Mouse (Mus musculus) embryonic facial prominence, embryonic 14.5 days (tissue): ENCODE measurements around the gene Ppm1m. TPM values are rescaled to one million over a fixed set of nuclear protein-coding genes. Genes with fewer than 3 reads are reported as not detected.
A peak's percentile ranks its signal among the peaks of the same experiment; 100 is the strongest.

Source experiments
- ATAC-seq: fragments of 200-750 bp; cut with Nextera tagmentation; 2 replicates; pipeline ENCODE4 v1.8.0; 2017; ENCODE audit warnings: low read depth, moderate number of reproducible peaks, moderate TSS enrichment
- DNase-seq: peaks from one replicate; pipeline ENCODE4 v3.0.0-alpha.2; 2015; ENCODE audit warnings: low spot score
- H3K27ac ChIP-seq: fragments of 300-500 bp; sonication (generic); replicated peaks from 2 replicates; pipeline ENCODE4 v1.5.1; 2014; ENCODE audit warnings: low read depth, mild to moderate bottlenecking, low read length, moderate library complexity
- H3K27me3 ChIP-seq: fragments of 300-500 bp; sonication (generic); replicated peaks from 2 replicates; pipeline ENCODE4 v1.6.1; 2014; ENCODE audit warnings: low read length; ENCODE audit not compliant: control insufficient read depth, insufficient read depth
- H3K36me3 ChIP-seq: fragments of 300-500 bp; sonication (generic); 2 replicates; pipeline ENCODE4 v1.6.1; 2014; ENCODE audit warnings: low read length, mixed read lengths; ENCODE audit not compliant: control insufficient read depth, insufficient read depth
- H3K4me1 ChIP-seq: fragments of 300-500 bp; sonication (generic); 2 replicates; pipeline ENCODE4 v1.6.1; 2014; ENCODE audit warnings: antibody characterized with exemption, low read length; ENCODE audit not compliant: control insufficient read depth, insufficient read depth
- H3K4me2 ChIP-seq: fragments of 300-500 bp; sonication (generic); 2 replicates; pipeline ENCODE4 v1.6.1; 2014; ENCODE audit warnings: low read depth, mild to moderate bottlenecking, low read length, moderate library complexity, mixed read lengths
- H3K4me3 ChIP-seq: fragments of 300-500 bp; sonication (generic); 2 replicates; pipeline ENCODE4 v1.5.1; 2014; ENCODE audit warnings: low read depth, mild to moderate bottlenecking, low read length
- H3K9ac ChIP-seq: fragments of 300-500 bp; sonication (generic); 2 replicates; pipeline ENCODE4 v1.6.1; 2014; ENCODE audit warnings: low read depth, mild to moderate bottlenecking, low read length, moderate library complexity, mixed read lengths
- H3K9me3 ChIP-seq: fragments of 300-500 bp; sonication (generic); 2 replicates; pipeline ENCODE4 v1.6.1; 2016; ENCODE audit warnings: low read length; ENCODE audit not compliant: control insufficient read depth
- WGBS: fragments of 180-500 bp; shearing (Covaris S2); extraction: QIAGEN DNeasy Blood & Tissue Kit; methylation state at CpG from one replicate; pipeline ENCODE4 v1.1.7; 2014; 5-methylcytosine and 5-hydroxymethylcytosine counted together
- polyA plus RNA-seq: library from polyadenylated mRNA; unstranded; fragments of >200 nt; fragmentation: Nextera tagmentation; extraction: Ambion mirVana; gene quantifications from 2 replicates; pipeline ENCODE4 v1.2.1, GENCODE M21; 2014

The Ppm1m gene
- polyA plus RNA-seq, 1 experiment from 2014 or later = 41.3 TPM

- Histone ChIP-seq H3K9me3 (no peaks in the 10 kb centered on the region), H3K4me2 (no peak overlapping the region), H3K9ac (no peak overlapping the region), H3K4me3 (no peak overlapping the region), H3K27me3 (no peaks in the 10 kb centered on the region), H3K4me1 (no peaks in the 10 kb centered on the region), H3K27ac (no peak overlapping the region), H3K36me3 (peaks cover 83% of the 10 kb centered on the region)
- ATAC-seq (no peak), DNase-seq (no peak)
- WGBS = 91% methylated on average over 8 of the region's 8 CpGs
These were observed 7.5 kb downstream of the Ppm1m start for GRCm38 (mm10) chr9:106192024-106192423.

- ATAC-seq (no peak), DNase-seq (no peak)
- no peak overlapping the region for H3K27ac ChIP-seq
- no peaks in the 10 kb centered on the region for H3K9me3 ChIP-seq
- H3K27me3 ChIP-seq = no peaks in the 10 kb centered on the region
- peaks cover 83% of the 10 kb centered on the region for H3K36me3 ChIP-seq
- no peak overlapping the region for H3K4me2 ChIP-seq
- no peak overlapping the region for H3K9ac ChIP-seq
- no peak overlapping the region for H3K4me3 ChIP-seq
- 100% methylated on average over 1 of the region's 1 CpGs for WGBS
- no peaks in the 10 kb centered on the region for H3K4me1 ChIP-seq
These were observed 8.2 kb downstream of the Ppm1m start for GRCm38 (mm10) chr9:106191355-106191754.

GRCm38 (mm10) chr9:106183996-106184395 is 15.6 kb downstream of the Ppm1m start:
- Histone ChIP-seq H3K9me3 (no peaks in the 10 kb centered on the region), H3K4me3 (no peak overlapping the region), H3K36me3 (peaks cover 99% of the 10 kb centered on the region), H3K9ac (no peak overlapping the region), H3K4me1 (no peaks in the 10 kb centered on the region), H3K27me3 (no peaks in the 10 kb centered on the region), H3K27ac (no peak overlapping the region), H3K4me2 (no peak overlapping the region)
- no peak for DNase-seq
- 89% methylated on average over 5 of the region's 5 CpGs for WGBS
- no peak for ATAC-seq

GRCm38 (mm10) chr9:106182146-106182545 is 17.4 kb downstream of the Ppm1m start:
- no peak for DNase-seq
- ATAC-seq = no peak
- H3K9me3 ChIP-seq = no peaks in the 10 kb centered on the region
- H3K36me3 ChIP-seq = peaks cover 100% of the 10 kb centered on the region
- H3K27ac ChIP-seq = no peak overlapping the region
- no peak overlapping the region for H3K9ac ChIP-seq
- no peaks in the 10 kb centered on the region for H3K4me1 ChIP-seq
- H3K4me3 ChIP-seq = no peak overlapping the region
- H3K27me3 ChIP-seq = no peaks in the 10 kb centered on the region
- 88% methylated on average over 4 of the region's 4 CpGs for WGBS
- no peak overlapping the region for H3K4me2 ChIP-seq

- ATAC-seq = no peak
These were observed 19.6 kb downstream of the Ppm1m start for GRCm38 (mm10) chr9:106179964-106180363.

GRCm38 (mm10) chr9:106179454-106179853 is 20.1 kb downstream of the Ppm1m start:
- 75% methylated on average over 2 of the region's 2 CpGs for WGBS
- Histone ChIP-seq H3K9me3 (no peaks in the 10 kb centered on the region), H3K4me3 (no peak overlapping the region), H3K4me2 (no peak overlapping the region), H3K27ac (no peak overlapping the region), H3K36me3 (peaks cover 84% of the 10 kb centered on the region), H3K4me1 (peaks cover 8% of the 10 kb centered on the region; the same call in 1 of the 2 replicates), H3K27me3 (no peaks in the 10 kb centered on the region), H3K9ac (no peak overlapping the region)
- ATAC-seq = no peak
- no peak for DNase-seq

More at GRCm38 (mm10) chr9:106179964-106180363, 19.6 kb downstream of the Ppm1m start:
- WGBS = 98% methylated on average over 3 of the region's 3 CpGs
- H3K36me3 ChIP-seq = peaks cover 89% of the 10 kb centered on the region
- no peak overlapping the region for H3K27ac ChIP-seq
- H3K9ac ChIP-seq = no peak overlapping the region
- no peak overlapping the region for H3K4me2 ChIP-seq
- H3K9me3 ChIP-seq = no peaks in the 10 kb centered on the region
- no peak overlapping the region for H3K4me3 ChIP-seq
- H3K4me1 ChIP-seq = 0 out of 2 replicates have a peak, but pooled peaks cover 4% of the 10 kb centered on the region
- no peaks in the 10 kb centered on the region for H3K27me3 ChIP-seq
- no peak for DNase-seq

- Histone ChIP-seq H3K36me3 (peaks cover 67% of the 10 kb centered on the region), H3K4me3 (no peak overlapping the region), H3K4me2 (no peak overlapping the region), H3K27ac (no peak overlapping the region), H3K9ac (no peak overlapping the region), H3K4me1 (peaks cover 24% of the 10 kb centered on the region), H3K9me3 (no peaks in the 10 kb centered on the region), H3K27me3 (no peaks in the 10 kb centered on the region)
- ATAC-seq (no peak), DNase-seq (no peak)
- WGBS = 88% methylated on average over 6 of the region's 6 CpGs
These were observed 21.7 kb downstream of the Ppm1m start for GRCm38 (mm10) chr9:106177799-106178198.

GRCm38 (mm10) chr9:106176769-106177168 is 22.8 kb downstream of the Ppm1m start:
- Histone ChIP-seq H3K36me3 (peaks cover 57% of the 10 kb centered on the region), H3K9ac (no peak overlapping the region), H3K9me3 (no peaks in the 10 kb centered on the region), H3K4me1 (peaks cover 27% of the 10 kb centered on the region), H3K4me3 (no peak overlapping the region), H3K27me3 (no peaks in the 10 kb centered on the region), H3K27ac (no peak overlapping the region), H3K4me2 (no peak overlapping the region)
- DNase-seq (no peak), ATAC-seq (no peak)
- WGBS = 81% methylated on average over 5 of the region's 5 CpGs

- Histone ChIP-seq H3K4me3 (no peak overlapping the region), H3K27me3 (no peaks in the 10 kb centered on the region), H3K9ac (peak overlapping the region; percentile 4; the same call in 1 of the 2 replicates), H3K27ac (no peak overlapping the region), H3K4me1 (peaks cover 27% of the 10 kb centered on the region), H3K9me3 (no peaks in the 10 kb centered on the region), H3K36me3 (peaks cover 46% of the 10 kb centered on the region), H3K4me2 (no peak overlapping the region)
- ATAC-seq (no peak), DNase-seq (no peak)
- 55% methylated on average over 3 of the region's 3 CpGs for WGBS
These were observed 23.9 kb downstream of the Ppm1m start for GRCm38 (mm10) chr9:106175552-106176200.
